Mouse (Mus musculus) frontal cortex, postnatal 25 days (tissue): ENCODE results near the gene Mettl3.
"Not testable (repeated sequence)": the region's sequence is repeated elsewhere in the genome, so short reads cannot be mapped to it uniquely, and the experiment has no call there.

Experiments used
- DNase-seq, 2 experiments: peaks; one replicate each; pipeline ENCODE4 v3.0.0; 2022; ENCODE audit warnings: low spot score in 2 of 2

Mettl3 gene

DNA sequence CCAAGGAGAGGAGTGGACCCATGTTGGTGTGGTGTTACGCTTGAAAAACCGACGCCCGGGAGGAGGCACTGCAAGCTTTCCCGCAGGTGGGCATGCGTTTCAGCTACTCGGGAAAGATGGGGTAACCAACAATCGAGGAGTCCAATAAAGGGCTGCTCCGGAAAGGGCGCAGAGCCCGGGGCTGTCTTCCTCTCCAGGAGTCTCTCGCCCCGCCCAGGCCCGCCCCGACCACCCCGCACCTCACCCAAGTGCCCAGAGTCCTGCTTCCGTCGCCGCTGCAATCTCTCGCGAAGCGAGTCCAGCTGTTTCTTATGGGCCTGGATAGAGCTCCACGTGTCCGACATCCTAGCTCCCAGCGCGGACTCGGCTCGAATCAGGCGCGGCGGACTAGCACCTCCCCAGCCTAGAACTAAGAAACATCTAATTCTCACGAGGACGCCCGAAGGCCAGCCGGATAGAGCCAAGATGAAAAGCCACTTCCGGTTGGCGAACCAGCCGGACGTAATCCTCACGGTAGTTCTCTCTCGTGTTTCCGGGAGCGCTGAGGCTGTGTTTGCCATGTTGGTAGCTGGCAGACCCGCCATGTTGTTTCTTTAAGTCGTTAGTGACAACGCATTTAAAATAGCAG, at the start of gene Mettl3:
Mettl3 (minus strand) TSS at position 485 of the 628 bp plus-strand sequence.
- peak; percentile 83 to 92 for DNase-seq

DNA sequence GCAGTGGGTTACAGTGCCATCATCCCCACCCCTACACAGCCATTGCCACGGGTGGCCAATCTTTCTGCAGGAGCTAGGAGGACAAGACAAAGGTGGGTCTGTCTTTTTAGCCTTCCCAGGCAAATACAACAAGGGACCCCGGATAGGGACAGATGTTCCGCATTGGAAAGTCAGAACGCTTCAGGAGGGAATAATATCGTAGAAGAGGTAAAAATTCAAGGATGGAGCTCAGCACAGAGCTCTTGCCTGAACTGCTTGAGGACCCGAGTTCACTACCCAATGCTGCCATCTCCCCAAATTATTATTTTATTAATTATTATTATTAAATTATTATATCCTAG, 34.6 kb upstream of the Mettl3 start:
- no peak for DNase-seq

DNA sequence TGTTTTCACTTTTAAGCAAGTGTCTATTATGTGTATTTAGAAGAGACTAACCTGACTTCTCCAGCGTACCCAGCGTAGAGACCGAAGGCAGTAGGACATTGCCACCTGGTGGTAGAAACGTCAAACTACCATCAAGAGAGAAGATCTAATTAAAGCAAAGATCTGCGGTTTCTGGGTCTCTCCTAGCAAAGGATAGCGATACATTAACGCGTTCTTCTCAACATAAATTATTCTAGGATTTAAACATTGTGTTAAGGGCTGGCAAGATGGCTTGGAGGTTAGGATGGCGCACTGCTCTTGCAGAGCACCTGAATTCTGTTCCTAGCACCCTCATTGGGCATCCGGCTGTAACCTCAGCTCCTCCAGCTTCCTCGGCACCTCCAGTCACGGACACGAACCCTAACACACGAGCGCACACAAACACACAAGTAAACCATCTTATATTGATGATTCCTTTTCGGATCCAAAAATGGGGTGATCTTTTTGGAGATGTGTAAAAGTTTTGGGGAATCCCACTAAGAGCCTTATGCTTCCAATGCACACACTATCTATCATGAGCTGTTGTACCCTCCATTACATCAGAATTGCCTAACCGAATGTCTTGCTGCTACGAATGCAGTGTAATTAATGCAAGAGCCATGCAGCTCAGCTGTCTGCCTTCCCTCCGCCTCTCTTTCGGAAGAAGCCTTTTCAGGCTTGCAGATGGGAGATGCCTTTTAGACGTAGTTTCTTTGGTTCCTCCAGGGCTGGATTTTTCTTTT, 34.0 kb upstream of the Mettl3 start:
- peak; percentile 17 to 60 for DNase-seq

DNA sequence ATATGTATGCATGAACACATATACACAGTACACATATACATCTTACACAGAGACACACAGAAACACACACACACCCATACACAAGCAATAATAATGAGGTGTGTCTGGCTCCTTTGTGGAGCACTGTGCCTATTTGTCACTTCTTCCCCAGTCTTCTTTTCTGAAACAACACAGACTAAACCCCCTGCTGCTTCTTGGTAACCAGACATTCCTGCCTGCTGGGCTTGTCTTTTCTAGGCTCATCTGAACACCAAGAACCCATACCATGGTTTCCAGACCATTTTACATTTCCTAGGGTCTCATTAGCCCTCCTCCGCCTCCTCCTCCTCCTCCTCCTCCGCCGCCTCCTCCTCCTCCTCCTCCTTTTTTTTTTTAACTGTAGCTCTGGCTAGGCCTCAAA, 27.2 kb upstream of the Mettl3 start:
- no peak for DNase-seq

DNA sequence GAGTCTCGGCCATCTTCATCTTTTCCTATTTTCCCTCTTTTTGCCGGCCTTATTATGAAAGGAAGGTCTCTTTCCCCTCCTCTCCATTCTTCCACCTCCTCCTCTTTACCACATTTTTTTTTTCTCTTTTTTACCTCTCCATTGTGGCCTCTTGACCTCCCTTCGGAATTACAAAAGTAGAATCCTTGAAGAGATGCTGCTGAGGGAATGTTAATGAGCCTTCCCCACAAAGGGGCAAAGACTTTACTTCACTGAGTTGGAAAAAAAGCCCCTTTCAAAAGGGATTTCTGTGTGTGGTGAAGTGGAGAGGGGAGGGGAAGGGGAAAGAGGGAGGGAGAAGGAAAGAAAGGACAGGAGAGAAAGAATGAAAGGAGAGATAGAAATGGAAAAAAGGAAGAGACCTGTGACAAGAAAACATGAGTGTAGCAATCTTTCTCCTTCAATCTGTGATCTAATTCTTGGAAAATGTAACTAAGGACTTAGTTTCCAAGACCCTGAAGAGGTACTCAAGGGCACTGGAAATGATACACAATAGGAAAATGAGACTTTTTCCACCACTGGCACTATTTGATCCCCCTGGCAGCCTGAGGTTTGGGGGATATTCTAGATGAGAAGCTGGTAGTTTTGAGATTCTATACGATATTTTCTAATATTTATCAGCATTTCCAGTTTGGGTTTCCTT, 26.3 kb upstream of the Mettl3 start:
- no peak for DNase-seq

DNA sequence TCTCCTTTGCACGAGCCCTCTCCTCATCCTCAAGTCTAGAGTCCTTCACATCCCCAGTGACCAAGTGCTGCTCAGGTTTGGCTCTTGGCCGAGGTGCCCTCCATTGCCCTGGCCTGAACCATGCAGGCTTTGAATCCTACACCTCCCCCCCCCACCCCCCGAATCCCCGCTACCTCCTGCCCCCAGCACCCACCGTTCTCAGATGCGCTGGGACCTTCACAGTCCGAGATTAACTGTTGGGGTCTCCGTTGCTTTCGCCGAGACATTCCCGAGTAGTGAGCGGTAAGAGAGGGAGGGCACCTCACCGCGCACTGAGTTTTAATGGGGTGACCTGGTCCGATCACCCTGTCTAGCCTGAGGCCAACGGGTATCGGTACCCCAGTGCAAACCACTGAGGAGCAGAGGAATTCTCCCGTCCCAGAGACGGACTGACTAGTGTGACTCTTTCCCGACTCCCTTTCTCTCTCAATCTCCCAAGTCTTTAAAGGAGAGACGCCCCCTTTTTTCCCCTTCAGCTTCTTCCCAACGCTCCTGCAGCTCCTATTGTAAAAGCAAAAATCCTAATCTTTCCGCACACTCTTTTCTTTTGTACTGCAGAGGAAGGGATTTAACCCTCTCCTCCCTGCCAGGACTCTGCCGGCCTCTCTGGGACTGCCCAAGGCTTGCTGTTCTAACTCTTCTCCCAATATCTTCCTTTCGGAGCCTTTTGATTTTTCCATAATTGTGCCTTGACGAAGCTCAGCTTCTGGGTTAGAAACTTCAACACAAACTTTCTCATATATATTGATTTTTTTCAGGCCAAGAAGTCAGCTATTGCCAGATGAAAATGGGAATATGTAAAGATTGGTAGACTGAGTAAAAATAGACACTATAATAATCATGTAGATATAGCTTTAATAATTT, 23.2 kb upstream of the Mettl3 start, which contains the start of gene Sall2:
Sall2 (minus strand) TSS at position 853 of the 903 bp plus-strand sequence.
- no peak for DNase-seq

DNA sequence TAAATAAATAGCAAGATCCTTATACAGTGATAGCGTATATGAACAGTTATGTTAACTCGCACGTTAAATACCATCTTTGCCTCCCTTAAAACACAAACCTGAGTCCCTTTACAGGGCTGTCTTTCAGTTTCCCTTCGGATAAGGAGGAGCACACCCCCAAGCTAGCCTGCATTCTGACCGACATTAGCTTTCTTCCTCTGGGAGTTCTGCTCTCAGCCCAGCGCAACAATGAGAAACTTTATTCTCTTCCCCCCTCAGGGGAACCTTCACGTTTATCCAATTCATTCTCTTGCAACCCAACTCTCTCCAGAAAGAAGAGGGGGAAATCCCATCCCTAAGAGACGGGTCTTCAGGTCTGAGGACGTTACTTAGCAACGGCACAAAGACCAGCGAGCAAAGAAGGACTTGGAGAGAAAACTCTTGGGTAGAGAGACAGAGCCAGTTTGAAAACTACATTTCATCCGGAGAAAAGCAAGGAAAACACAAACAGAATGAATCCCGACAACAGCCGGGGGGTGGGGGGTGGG, 22.5 kb upstream of the Mettl3 start:
- no peak for DNase-seq

DNA sequence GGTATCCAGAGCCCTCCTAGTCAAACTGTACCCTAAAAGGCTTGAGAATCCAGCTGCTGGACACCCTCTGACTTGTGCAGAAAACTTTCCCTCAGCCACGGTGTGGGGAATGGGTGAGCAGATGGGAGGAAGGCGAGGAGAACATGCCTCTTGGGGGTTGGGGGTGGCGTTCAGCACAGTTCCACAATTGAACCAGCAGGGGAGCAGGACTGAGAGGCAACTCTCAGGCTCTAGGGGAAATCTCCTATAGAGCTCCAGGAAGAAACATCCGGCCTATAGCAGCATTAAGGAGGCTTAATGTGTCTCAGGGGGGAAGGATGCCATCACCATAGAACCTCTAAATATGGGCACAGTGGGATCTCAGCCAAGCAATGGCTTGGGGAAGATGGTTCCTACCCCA, 21.0 kb upstream of the Mettl3 start:
- DNase-seq, result no peak

DNA sequence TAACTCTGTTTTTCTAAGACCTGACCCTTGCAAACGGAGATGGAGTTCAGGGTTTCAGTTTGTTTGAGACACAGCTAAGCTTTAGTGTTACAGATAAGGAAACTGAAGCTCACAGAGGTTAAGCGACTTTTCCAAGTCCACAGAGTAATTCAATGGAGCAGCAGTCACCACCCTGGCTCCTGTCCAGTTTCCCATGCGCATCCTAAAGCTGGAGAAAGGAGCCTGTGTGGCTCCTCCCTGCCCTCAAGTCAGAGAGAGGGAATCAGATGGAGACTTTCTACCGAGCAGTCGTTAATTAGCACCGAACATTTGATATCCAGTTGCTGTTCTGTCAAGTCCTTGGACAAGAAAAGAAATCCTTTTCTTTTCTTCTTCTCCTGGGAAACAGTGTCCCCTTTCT, 14.4 kb upstream of the Mettl3 start:
- no peak for DNase-seq

DNA sequence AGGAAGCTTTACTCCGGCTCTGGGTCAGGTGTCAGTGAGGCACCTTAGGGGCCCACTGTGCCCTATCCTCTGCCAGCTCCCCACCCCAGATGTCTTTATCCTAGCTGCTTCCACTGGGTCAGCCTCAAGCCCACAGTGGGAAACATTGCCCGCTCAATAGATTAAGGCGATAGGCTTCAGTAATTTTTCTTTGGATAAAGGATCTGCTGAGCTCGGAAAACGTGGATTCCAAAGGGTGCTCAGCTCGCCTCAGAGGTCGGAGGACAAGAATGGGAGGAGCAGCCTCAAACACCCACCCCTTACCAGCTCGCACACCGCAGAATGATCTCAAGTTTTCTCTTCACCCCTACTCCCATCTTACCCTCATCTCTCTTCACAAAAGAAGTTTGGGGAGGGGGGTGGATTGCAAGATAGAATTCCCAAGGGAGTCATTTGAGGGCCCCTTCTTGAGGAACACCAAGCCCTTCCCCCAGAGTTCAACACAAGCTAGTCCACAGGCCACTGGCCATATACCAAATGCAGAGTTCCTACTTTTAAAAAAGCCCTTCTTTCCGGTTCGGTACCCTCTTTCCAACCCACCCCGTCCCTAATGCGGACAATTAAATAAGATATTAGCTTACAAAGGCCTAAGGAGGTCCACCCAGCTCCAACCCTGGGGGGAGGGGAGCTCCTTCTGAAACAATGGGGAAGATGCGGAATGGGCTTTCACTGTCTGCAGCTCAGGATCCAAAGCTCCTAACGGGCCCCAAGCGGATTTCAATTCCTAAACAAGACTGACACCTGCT, 11.7 kb upstream of the Mettl3 start:
- DNase-seq, result no peak

DNA sequence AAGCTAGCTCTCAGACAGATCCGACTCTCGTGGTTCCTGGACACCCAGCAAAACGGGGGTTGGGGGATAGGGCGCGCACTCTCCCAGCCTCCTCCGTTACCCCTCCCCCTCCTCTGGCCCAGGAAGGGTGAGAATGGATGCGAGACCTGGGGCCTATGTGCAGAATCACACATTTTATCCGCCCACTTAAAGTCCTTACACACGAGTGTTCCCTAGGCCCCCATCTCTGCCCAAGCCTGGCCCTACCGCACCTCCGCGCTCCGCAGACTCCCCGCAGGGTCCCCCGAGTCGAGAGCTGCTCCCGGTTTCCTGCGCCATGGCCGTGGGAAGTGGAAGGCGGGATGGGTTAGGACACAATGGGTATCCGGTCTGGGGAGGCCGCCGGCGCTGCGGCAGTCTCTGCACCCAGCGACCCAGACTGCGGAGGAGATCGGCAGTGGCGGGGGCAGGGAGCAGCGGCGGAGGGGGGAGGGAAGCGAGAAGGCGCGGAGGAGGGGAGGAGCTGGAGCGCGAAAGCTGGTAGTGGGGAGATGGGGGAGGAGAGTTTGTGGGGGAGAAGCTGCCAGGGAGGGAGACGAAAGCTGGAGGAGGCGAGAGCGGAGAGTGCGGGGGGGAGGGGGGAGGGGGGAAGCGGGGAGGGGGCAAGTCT, 11.0 kb upstream of the Mettl3 start:
- peak in 1 of 2 experiments; percentile 52 for DNase-seq

DNA sequence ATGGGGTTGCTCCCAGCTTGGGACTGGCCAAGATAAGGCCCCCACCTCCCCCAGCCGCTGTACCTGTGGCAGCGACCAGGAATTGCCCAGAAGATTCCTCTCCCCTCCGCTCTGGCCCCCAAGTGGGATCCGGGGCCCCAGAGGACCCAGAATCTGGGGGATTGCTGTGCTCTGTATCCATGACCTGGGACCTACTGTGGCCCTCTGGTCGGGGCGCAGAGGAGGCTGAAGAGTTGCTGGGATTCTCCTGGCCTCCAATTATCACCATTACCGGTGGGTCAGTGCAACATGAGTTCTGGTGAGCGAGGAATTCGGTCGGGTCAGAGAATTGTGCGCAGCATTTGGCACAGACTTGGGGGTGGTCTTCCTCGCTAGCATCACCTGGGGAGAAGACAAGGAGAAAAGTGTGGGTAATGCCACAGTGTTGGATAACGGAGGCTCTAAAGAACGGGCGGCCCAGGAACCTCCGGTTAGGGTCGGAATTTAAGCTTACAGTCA, 10.4 kb upstream of the Mettl3 start:
- DNase-seq, result no peak

DNA sequence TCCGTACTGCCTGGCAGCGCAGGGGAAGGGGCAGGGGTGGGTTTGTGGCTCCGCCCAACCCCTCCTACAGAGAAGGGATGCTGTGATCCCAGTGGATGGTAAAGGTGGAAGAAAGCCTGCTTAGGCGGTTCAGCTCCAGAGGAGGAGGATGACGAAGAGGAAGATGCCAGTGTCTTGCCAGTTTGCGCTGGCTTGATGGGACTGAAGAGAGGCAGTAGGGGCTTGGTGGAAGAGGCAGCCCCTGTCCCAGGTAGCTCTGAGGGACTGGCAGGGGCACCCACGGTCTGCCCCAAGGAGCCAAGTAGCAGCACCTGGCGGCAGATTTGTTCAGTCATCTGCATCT, 9.9 kb upstream of the Mettl3 start:
- DNase-seq, result no peak

DNA sequence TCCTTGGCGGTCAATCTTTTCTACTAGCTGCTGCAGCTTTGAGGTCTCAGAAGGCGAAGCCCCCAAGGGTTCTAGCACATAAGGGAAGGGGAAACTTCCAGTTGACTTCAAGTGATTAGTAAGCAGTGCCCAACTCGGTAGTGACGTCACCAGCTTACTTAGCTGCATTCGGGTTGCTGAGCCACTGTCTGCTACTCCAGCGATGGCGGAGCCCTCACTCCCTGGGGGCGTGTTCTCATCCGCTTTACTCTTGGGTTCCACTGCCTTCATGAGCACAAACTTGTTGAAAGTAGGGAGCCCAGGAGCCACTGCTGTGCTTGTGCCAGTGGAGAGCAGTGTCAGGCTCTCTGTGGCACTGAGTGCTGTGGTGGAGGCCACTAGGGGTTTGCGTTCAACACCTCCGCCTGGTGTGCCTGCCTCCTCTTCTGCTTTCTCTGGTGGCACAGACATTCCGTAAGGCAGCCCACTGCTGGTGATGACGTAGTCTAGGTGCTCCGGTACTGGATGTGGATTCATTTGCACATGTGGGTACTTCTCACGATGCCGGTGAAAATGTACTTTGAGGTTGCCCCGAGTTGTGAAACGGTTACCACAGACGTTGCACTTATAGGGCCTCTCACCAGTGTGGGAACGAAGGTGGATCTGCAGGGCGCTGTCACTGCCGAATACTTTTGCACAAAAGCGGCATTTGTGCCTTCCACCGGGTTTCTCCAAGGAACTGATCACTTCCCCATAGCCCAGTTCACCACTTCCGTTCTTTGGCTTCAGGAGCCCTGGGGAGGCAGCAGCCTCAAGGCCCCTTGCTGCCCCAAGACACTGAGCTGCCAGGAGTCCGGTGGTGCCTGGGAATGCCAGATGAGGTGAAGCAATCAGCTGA, 9.2 kb upstream of the Mettl3 start:
- DNase-seq, result no peak

DNA sequence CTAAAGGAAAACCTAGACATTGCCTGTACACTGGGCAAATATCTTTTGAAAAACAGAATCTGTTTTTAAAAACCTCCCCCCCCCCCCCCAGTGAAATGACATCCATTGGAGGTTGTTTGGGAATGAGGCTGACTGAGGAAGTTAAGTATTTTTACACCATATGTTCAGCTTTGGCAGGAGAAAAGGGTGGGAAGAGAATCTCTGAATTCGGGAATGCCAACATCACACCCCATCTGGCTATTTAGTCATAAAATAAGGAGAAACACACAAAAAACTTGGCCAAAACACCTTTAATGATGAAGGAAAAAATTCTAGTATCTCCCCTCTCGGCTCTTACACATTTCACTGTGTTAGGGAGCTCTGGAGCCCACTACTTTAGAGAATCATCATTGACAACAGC, 6.0 kb upstream of the Mettl3 start:
- no peak for DNase-seq

DNA sequence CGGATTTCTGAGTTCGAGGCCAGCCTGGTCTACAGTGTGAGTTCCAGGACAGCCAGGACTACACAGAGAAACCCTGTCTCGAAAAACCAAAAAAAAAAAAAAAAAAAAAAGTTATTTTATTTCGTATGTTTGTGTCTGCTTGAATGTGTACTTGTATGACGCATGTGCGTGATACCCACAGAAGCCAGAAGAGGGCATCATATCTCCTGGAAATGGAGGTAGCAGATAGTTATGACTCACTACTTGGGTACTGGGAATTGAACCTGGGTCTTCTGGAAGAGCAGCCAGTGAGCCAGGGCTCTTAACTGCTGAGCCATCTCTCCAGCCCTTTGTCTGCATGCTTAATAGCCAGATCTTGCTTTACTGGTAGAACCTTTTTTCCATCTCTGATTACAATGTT, 5.4 kb upstream of the Mettl3 start:
- not testable (repeated sequence) for DNase-seq

DNA sequence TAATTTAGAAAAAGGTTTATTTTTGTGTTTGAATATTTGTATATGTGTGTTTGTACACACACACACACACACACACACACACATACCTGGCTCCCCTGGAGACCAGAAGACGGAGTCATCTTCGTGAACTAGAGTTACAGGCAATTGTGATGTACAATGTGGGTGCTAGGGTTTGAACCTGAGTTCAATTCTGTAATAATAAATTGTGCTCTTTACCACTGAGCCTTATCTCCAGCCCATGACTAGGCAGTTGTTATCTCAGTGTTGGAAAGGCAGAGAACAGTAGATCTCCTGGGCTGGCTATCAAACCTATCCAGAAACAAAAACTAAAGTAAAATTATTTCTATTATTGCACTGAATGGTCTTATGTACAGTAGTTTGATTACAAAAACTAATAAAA, 1.2 kb upstream of the Mettl3 start:
- DNase-seq, result no peak

DNA sequence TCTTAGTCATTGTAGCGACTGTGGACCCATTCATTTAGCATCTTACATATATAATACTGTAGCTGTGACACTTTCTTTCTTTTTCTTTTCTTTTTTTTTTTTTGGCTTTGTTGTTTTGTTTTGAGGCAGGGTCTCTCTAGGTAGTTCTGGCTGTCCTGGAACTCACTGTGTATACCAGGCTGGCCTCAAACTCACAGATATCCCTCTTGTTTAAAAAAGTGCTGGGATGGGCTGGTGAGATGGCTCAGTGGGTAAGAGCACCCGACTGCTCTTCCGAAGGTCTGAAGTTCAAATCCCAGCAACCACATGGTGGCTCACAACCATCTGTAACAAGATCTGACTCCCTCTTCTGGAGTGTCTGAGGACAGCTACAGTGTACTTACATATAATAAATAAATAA, 1.4 kb downstream of the Mettl3 start:
- DNase-seq, result not testable (repeated sequence)

DNA sequence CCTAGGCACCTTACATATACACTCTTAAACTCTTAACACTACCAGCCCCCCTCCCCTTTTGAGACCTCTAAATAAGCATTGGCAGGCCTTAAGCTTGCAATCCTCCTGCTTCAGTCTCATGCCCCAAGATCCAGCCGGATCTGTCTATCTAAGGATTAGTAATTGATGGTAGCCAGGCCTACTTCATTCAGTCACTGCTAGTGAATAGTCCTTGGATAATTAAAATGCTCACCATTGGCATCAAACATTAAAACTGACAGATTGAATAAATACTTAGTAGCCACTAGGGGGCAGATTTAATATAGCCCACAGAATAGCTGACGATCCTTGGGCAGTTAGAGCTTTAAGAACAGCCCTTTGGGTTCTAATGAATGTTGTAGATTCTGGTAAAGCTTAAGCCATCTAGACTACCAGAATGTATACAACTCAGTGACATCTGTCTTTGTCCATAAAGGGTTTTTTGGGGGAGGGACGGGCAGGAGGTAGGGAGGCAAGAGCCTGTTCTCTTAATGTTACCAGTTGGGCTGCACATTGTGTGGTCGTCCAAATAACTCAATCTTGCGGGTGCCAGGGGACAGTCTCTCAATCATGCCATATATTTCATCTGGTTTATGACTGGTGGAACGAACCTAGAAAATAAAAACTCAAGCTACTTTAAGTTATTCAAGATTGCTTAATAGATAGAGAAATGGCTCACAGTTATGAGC, 9.2 kb downstream of the Mettl3 start:
- DNase-seq, result no peak
